Mouse (Mus musculus) hindbrain, postnatal 0 days (tissue): Measurements from ENCODE around the gene Fbxo47. TPM values are rescaled to one million over a fixed set of nuclear protein-coding genes. Genes with fewer than 3 reads are reported as not detected.

Source experiments
- ATAC-seq: fragments of 200-750 bp; cut with Nextera tagmentation; 2 replicates; pipeline ENCODE4 v1.8.0; 2017; ENCODE audit warnings: mild to moderate bottlenecking, moderate TSS enrichment, moderate library complexity
- DNase-seq: peaks from one replicate; pipeline ENCODE4 v3.0.0-alpha.2; 2015; ENCODE audit warnings: low spot score
- H3K27ac ChIP-seq: fragments of 300-500 bp; sonication (generic); 2 replicates; pipeline ENCODE4 v1.5.1; 2014; ENCODE audit warnings: mild to moderate bottlenecking
- H3K27me3 ChIP-seq: fragments of 300-500 bp; sonication (generic); 2 replicates; pipeline ENCODE4 v1.6.1; 2014; ENCODE audit warnings: low read length, mixed read lengths; ENCODE audit not compliant: insufficient read depth
- H3K36me3 ChIP-seq: fragments of 300-500 bp; sonication (generic); 2 replicates; pipeline ENCODE4 v1.6.1; 2014; ENCODE audit warnings: low read length, mixed read lengths; ENCODE audit not compliant: insufficient read depth
- H3K4me1 ChIP-seq: fragments of 300-500 bp; sonication (generic); 2 replicates; pipeline ENCODE4 v1.6.1; 2014; ENCODE audit warnings: antibody characterized with exemption, low read length, mixed read lengths; ENCODE audit not compliant: insufficient read depth
- H3K4me2 ChIP-seq: fragments of 300-500 bp; sonication (generic); 2 replicates; pipeline ENCODE4 v1.6.1; 2014; ENCODE audit warnings: low read depth, mild to moderate bottlenecking, low read length, moderate library complexity, mixed read lengths
- H3K4me3 ChIP-seq: fragments of 300-500 bp; sonication (generic); 2 replicates; pipeline ENCODE4 v1.5.1; 2014; ENCODE audit warnings: low read length
- H3K9ac ChIP-seq: fragments of 300-500 bp; sonication (generic); replicated peaks from 2 replicates; pipeline ENCODE4 v1.6.1; 2014; ENCODE audit warnings: mild to moderate bottlenecking, low read length, moderate library complexity, mixed read lengths
- H3K9me3 ChIP-seq: fragments of 300-500 bp; sonication (generic); 2 replicates; pipeline ENCODE4 v1.6.1; 2016; ENCODE audit warnings: low read length, mixed read lengths
- CTCF ChIP-seq: IDR thresholded peaks from 2 replicates; pipeline ENCODE4 v1.5.1; 2016; ENCODE audit warnings: antibody characterized with exemption, control low read depth, low read depth
- WGBS: fragments of 180-500 bp; shearing (Covaris S2); extraction: QIAGEN DNeasy Blood & Tissue Kit; methylation state at CpG from one replicate; pipeline ENCODE4 v1.1.7; 2014; 5-methylcytosine and 5-hydroxymethylcytosine counted together
- polyA plus RNA-seq: library from polyadenylated mRNA; unstranded; fragments of >200 nt; fragmentation: Nextera tagmentation; extraction: Ambion mirVana; gene quantifications from 2 replicates; pipeline ENCODE4 v1.2.1, GENCODE M21; 2015
- total RNA-seq: library from RNA; depleted of rRNA; stranded (reverse); fragments of >200 nt; gene quantifications from 2 replicates; pipeline ENCODE4 v1.2.3, GENCODE M21; 2014

Fbxo47 gene
- total and polyA plus RNA-seq, 2 experiments from 2014 or later, result 0.36 to 0.47 TPM

- no peaks in the 10 kb centered on the region for H3K9me3 ChIP-seq
Observed at GRCm38 (mm10) chr11:97821401-97822064, 62.4 kb downstream of the Fbxo47 start.

DNA sequence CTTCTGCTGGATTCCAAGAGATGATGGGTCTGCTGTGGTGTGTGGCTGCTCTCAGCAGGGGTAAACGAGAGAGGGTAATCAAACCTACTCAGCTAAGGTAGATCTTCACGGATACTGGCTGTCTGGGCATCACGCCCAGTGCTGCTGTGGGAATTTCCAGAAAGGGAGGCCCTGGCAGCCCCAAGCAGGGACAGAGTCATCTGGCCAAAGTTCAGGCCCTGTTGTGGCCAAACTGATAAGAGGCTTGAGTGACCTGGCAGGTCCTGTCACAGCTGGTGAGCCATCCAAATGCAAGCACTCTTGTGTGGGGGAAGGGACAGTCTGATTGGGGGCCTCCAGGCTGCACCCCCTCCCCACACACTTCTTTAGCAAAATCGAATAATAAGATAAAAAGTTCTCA, 63.1 kb downstream of the Fbxo47 start:
- no peak overlapping the region for H3K27ac ChIP-seq
- WGBS, result 51% methylated on average over 4 of the region's 4 CpGs
- peaks cover 8% of the 10 kb centered on the region for H3K4me1 ChIP-seq
- H3K4me3 ChIP-seq, result no peak overlapping the region
- H3K9ac ChIP-seq, result no peak overlapping the region
- peaks cover 23% of the 10 kb centered on the region for H3K36me3 ChIP-seq
- no peak overlapping the region for H3K4me2 ChIP-seq
- no peak for DNase-seq
- ATAC-seq, result no peak
- no peak for TF ChIP-seq CTCF
- no peaks in the 10 kb centered on the region for H3K27me3 ChIP-seq
- H3K9me3 ChIP-seq, result no peaks in the 10 kb centered on the region

More at GRCm38 (mm10) chr11:97821401-97822064, 62.4 kb downstream of the Fbxo47 start:
- peaks cover 8% of the 10 kb centered on the region for H3K4me1 ChIP-seq
- no peaks in the 10 kb centered on the region for H3K27me3 ChIP-seq
- H3K27ac ChIP-seq, result no peak overlapping the region
- no peak overlapping the region for H3K9ac ChIP-seq
- ATAC-seq (no peak), DNase-seq (no peak)
- H3K4me3 ChIP-seq, result no peak overlapping the region
- WGBS, result 87% methylated on average over 8 of the region's 8 CpGs
- no peak for TF ChIP-seq CTCF
- H3K4me2 ChIP-seq, result no peak overlapping the region
- H3K36me3 ChIP-seq, result peaks cover 19% of the 10 kb centered on the region

- Histone ChIP-seq H3K36me3 (peaks cover 21% of the 10 kb centered on the region), H3K4me2 (no peak overlapping the region), H3K27me3 (no peaks in the 10 kb centered on the region), H3K4me3 (no peak overlapping the region), H3K9me3 (no peaks in the 10 kb centered on the region), H3K9ac (no peak overlapping the region), H3K4me1 (peaks cover 8% of the 10 kb centered on the region), H3K27ac (no peak overlapping the region)
- WGBS, result 78% methylated on average over 5 of the region's 5 CpGs
- DNase-seq (no peak), ATAC-seq (no peak)
- TF ChIP-seq CTCF, result no peak
Observed at GRCm38 (mm10) chr11:97819923-97820322, 64.0 kb downstream of the Fbxo47 start.

GRCm38 (mm10) chr11:97819102-97819501, 64.9 kb downstream of the Fbxo47 start:
- Histone ChIP-seq H3K36me3 (peaks cover 14% of the 10 kb centered on the region; the same call in 1 of the 2 replicates), H3K27me3 (no peaks in the 10 kb centered on the region), H3K4me3 (no peak overlapping the region), H3K9me3 (no peaks in the 10 kb centered on the region), H3K9ac (0 out of 2 replicates have a peak overlapping the region, but pooled peaks have one; percentile 21), H3K4me2 (no peak overlapping the region), H3K4me1 (peaks cover 9% of the 10 kb centered on the region), H3K27ac (peak overlapping the region; percentile 79)
- DNase-seq, result no peak
- no peak for ATAC-seq
- no peak for TF ChIP-seq CTCF
- WGBS, result 56% methylated on average over 4 of the region's 4 CpGs

DNA sequence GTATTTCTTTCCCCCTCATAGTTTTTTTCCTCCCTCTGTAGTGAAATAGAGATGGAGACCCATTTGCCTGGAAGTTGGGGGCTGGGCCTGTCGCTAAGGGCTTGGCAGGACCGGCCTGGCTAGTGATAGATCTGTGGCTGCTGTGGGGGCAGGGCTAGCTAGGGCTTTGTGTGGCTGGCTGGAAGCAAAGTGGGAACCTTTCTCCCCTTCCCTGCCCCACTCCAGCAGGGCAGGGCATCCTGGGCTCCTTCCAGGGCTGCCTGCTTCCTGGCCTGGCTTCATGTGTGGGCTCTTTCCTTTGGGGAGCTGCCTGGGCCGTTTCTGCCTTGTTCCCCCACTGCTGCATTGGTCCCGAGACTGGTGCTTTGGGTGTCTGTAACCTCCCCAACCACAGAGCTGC, 65.4 kb downstream of the Fbxo47 start:
- peaks cover 14% of the 10 kb centered on the region for H3K4me1 ChIP-seq
- peaks cover 14% of the 10 kb centered on the region; the same call in 1 of the 2 replicates for H3K36me3 ChIP-seq
- TF ChIP-seq CTCF, result no peak
- 0 out of 2 replicates have a peak overlapping the region, but pooled peaks have one; percentile 21 for H3K9ac ChIP-seq
- 3% methylated on average over 4 of the region's 4 CpGs for WGBS
- no peaks in the 10 kb centered on the region for H3K9me3 ChIP-seq
- ATAC-seq (peak; percentile 89), DNase-seq (peak; percentile 78)
- H3K27me3 ChIP-seq, result no peaks in the 10 kb centered on the region
- H3K27ac ChIP-seq, result peak overlapping the region; percentile 79
- 0 out of 2 replicates have a peak overlapping the region, but pooled peaks have one; percentile 21 for H3K4me2 ChIP-seq
- no peak overlapping the region for H3K4me3 ChIP-seq

DNA sequence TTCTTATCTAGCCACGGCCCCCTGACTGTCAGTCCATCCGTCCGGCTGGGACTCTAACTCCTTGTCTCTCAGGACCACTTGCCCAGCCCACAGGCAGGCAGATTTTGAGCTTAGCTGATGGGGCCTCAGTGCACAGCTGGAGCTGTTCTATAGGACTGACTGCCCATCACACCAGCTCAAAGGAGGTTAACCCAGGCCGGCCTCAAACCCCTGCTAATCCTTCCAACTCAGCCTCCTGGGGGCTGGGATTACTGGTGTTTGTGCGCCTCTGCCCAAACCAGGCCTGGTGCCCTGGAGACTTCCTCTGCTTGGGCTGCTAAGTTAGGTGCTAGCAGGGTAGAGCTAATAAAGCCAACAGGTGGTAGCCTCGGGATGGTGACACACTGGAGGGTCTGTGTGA, 66.0 kb downstream of the Fbxo47 start:
- H3K27ac ChIP-seq, result peak overlapping the region; percentile 79
- no peak for TF ChIP-seq CTCF
- DNase-seq (no peak), ATAC-seq (no peak)
- peaks cover 20% of the 10 kb centered on the region for H3K4me1 ChIP-seq
- no peaks in the 10 kb centered on the region for H3K27me3 ChIP-seq
- 33% methylated on average over 6 of the region's 6 CpGs for WGBS
- no peaks in the 10 kb centered on the region for H3K9me3 ChIP-seq
- H3K4me2 ChIP-seq, result no peak overlapping the region
- H3K4me3 ChIP-seq, result no peak overlapping the region
- no peak overlapping the region for H3K9ac ChIP-seq
- peaks cover 14% of the 10 kb centered on the region; the same call in 1 of the 2 replicates for H3K36me3 ChIP-seq

GRCm38 (mm10) chr11:97817379-97817778, 66.6 kb downstream of the Fbxo47 start:
- no peak for DNase-seq
- Histone ChIP-seq H3K9me3 (no peaks in the 10 kb centered on the region), H3K27ac (0 out of 2 replicates have a peak overlapping the region, but pooled peaks have one; percentile 79), H3K4me2 (no peak overlapping the region), H3K36me3 (peaks cover 14% of the 10 kb centered on the region; the same call in 1 of the 2 replicates), H3K4me1 (peaks cover 26% of the 10 kb centered on the region), H3K9ac (no peak overlapping the region), H3K27me3 (no peaks in the 10 kb centered on the region), H3K4me3 (no peak overlapping the region)
- 57% methylated on average over 5 of the region's 5 CpGs for WGBS
- no peak for TF ChIP-seq CTCF
- no peak for ATAC-seq
